Mouse (Mus musculus) urinary bladder, postnatal 10 days (tissue): ENCODE results near the gene Tmem40.

Experiments used
- DNase-seq: peaks from one replicate; pipeline ENCODE4 v3.0.0; 2022; ENCODE audit warnings: low spot score

Gene Tmem40

DNA sequence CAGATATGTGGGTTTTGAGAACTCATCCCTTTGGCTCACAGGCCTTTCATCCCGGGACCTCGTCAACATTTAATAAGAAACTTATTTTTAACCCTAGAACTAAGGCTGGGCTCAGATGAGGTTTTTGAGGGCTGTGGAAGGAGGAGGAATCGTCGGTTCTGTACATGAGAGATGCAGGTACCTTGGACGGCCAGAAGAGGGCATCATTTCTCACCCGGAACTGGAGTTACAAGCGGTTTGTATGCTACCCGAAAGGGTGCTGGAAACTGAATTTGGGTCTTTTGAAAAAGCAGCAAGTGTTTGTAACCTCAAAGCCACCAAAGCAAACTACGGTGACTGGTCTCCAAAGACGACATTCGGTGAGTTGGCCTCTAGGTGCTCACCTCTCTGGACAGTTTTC is 60.9 kb downstream of the Tmem40 start:
- DNase-seq = no peak

DNA sequence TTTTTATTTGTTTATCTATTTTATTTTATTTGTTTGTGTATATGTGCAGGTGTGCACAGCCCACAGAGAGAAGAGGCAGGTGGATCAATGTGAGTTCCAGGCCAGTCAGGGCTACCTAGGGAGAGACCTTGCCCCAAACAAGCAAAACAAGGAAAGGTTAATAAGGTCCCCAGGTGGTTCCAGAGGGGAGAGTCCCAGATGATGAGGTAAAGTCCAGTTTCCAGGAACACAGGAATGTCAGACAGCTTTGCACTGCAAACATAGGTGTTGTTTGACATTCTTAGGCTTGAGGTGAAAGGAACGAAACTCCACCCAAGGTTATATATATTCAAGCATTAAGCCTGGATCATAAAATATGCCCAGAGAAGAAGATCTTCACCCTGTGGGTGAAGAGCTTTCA is 61.4 kb downstream of the Tmem40 start:
- DNase-seq = no peak

DNA sequence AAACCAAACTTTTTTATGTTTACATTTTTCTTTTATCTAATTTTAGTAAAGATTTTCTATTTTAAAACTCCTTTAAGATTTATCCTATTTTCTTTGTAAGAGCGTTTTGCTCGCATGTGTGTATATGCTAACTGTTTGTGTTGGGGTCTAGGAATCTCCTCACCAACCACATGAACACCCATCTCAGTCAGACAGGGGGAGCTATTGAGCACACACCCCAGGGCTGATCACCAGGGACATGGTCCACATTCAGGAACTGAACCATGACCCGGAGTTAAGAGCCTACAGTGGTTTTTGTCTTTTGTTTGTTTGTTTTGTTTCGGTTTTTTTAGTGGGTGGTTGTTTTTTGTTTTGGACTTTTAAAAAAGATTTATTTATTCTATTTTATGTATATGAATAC is 63.5 kb downstream of the Tmem40 start:
- no peak for DNase-seq

DNA sequence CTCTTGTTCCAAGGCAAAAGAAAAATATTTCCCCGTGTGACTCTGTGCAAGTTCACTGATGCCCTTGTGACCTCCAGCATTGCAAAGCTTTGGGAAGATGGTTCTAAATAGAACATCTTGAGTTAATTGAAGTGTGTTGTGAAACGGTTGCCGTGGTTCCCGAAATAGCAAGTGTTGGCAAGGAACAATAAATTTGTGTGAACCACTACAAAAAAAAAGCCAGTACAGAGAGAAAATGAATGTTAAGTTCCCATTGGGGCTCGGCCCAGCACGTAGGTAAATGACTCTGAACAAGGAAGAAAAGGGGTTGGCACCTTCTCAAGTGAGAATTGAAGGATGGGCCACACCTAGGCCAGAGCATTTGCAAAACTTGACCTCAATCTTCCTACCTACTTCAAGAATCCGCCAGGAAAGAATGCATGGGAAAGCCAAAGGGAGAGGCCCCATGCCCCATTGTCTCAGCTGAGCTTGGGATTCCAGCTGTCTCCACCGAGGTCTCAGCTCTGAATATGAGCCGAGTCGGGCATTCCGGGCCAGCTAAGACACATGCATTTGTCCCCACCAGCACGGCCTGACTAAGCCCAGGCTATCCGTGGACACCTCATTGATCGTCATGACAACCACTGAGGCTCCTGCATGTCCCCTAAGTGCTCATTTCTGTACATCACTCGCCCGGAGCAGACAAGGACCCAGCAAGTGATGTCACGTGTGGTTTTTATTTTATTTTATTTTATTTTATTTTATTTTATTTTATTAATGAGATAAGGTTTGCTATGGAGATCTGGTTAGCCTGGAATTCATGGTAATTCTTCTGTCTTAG is 64.3 kb downstream of the Tmem40 start:
- no peak for DNase-seq

DNA sequence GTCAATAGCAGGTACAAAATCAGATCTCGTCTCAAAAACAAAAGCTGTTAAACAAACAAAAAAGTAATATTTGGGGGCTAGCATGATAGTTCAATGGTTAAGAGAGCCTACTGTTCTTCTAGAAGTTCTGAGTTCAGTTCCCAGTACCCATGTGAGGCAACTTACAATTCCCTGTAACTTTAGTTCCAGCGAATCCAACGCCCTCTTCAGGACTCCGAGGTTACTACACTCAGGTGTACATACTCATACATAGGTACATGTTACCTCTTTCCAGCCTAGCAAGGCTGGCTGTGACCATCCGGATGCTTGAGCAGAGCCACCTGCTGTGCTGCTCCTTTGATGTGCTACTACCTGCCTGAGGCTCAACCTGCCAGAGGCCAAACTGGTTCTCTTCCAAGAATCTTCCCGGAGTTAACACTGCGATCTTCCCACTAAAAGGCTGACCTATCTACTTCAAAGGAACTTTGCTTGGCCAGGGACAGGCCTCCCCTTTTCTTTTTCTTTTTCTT is 65.4 kb downstream of the Tmem40 start:
- DNase-seq = no peak

DNA sequence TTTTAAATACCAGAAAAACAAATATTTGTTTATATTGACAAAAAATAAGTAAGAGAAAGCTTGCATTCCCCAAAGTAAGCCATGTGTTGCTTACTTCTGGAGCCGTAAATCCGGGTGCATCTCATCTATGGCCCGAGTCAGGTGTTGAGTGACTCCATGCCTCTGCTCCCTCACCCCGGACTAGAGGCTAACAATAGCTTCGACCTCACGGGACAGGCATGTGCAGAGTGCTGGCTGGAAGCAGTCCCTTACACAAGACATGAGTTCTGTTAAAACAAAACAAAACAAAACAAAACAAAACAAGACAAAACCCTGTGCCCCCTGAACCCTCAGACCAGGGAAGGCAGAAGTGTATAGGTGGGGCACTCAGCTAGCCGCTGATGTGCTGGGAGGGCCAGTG is 67.1 kb downstream of the Tmem40 start:
- DNase-seq = no peak

DNA sequence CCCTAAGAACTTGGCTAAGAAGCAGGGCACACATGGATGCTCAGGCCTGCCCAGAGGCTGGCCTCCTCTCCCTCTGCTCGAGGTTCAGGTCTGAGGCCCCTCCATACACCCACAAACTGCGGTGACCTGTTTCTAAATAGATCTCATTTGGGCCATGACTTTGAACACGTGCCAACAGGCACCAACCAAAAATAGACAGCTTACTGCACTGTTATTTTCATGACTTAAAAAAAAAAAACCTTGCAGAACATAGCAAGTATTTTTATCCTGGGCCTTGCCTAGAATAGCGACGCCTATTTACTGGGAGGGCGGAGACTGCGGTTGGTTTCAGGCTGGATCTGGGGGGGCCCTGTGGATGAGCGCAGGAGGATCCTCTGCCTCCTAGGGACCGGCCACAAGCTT is 67.8 kb downstream of the Tmem40 start:
- no peak for DNase-seq

DNA sequence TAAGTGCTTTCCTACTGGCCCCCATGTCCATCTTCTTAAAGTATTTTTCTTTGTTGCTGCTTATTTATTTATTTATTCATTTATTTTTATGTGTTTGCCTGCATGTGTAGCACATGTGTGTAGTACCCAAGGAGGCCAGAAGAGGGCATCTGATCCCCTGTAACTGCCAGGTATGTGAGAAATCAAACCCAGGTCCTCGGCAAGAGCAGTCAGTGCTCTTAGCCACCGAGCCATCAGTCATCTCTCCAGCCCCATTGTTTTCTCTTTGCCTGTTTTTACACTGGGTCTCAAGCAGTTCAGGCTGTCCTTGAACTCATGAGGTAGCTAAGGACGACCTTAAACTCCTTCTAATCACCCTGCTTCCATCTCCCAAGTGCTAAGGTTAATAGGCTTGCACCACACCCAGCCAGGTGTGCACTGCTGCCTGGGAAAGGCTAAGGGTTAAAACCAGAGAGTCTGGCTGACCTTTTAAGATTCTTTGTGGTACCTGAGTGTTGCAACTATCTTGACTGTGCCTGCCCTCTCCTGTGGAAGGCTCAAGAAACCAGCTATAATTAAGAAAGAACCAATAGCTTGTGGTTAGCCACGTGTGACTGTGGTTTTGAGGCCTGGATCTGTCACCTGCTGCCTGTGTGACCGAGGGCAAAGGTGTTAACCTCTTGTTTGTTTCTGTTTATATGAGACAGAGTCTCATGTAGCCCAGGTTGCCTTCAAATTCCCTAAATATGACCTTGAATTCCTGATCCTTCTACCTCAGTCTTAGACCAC is 69.1 kb downstream of the Tmem40 start:
- no peak for DNase-seq

DNA sequence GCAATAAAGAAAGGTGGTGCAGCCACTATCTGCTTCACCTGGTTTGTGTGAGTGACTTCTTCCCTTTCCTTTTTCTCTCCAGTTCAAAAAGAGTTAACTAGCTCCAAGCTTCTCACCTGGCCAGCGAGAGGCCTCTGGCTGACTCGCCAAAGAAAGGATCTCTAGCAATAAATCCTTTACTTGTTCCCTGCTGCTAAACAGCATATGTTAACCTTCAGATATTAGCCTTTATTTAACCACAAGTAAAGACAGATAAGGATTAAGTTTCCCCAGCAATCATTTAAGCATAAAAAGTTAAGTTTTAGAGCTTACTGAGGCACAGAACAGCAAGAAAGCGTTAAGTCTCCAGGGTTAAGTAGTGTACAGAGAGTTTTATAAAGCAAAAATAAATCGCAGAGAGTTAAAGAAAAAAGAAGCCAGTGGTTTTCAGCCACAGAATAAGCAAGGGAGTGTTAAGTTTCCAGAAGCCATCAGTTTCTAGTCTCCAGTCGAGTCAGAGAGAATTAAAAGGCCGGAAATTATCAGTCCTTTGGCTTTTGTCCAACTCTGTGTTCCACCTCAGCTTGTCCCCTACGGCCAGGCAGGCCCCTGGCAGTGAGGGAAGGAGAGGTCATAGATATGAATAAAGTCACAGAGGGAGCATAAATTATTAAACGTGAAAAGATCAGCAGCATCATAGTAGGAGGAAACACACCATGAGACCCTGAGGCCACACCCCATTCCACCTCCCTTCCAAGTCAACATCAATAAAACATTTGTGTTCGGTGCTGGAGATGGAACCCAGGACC is 69.9 kb downstream of the Tmem40 start:
- DNase-seq = no peak

DNA sequence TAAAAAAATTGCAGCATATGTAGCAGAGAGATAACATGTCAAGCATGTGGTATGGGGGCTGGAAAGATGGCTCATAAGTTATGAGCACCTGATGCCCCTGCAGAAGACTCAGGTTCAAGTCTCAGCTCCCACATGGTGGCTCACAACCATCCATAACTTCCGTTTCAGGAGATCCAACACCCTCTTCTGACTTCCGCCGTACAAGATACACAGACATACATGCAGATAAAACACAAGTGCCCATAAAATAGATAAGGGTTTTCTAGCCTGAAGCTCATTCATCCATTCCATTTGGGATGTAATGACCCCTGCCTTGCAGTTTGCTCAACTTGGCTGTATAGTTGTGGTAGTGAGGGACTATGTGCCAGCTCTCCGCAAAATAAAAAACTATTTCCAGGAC is 72.1 kb downstream of the Tmem40 start:
- no peak for DNase-seq

DNA sequence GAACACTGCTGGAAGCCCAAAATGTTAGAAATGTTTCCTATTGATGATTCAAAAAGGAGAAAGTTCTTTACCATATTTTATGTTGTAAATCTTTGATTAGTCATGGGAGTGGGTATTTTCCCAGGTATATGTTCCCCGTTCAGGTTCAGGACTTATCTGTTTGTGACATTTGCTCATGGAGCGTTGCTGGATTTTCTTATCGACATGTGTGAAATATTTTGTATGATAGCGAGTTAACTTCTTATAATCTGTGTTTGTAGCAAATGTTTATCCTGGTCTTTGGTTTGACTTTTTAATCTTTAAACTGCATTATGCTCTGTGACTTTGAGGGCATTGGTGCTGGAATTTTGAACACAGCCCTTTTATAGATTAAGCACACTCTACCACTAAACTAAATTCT is 73.6 kb downstream of the Tmem40 start:
- DNase-seq = no peak

DNA sequence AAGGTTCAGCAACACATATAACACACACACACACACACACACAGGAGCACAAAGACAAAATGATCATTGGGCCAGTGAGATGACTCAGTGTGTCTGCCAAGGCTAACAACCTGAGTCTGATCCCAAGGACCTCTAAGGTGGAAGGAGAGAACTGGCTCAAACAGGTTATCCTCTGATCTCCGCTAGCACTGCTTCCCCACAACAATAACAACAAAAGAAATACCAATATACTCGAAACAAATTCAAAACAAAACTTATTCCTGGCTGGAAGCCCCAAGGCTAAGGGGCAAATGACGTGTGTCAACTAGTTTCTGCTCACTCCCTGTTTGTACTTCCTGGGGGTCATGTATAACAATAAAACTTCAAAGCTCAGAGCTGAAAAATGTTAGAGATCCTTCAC is 74.5 kb downstream of the Tmem40 start:
- DNase-seq = no peak

DNA sequence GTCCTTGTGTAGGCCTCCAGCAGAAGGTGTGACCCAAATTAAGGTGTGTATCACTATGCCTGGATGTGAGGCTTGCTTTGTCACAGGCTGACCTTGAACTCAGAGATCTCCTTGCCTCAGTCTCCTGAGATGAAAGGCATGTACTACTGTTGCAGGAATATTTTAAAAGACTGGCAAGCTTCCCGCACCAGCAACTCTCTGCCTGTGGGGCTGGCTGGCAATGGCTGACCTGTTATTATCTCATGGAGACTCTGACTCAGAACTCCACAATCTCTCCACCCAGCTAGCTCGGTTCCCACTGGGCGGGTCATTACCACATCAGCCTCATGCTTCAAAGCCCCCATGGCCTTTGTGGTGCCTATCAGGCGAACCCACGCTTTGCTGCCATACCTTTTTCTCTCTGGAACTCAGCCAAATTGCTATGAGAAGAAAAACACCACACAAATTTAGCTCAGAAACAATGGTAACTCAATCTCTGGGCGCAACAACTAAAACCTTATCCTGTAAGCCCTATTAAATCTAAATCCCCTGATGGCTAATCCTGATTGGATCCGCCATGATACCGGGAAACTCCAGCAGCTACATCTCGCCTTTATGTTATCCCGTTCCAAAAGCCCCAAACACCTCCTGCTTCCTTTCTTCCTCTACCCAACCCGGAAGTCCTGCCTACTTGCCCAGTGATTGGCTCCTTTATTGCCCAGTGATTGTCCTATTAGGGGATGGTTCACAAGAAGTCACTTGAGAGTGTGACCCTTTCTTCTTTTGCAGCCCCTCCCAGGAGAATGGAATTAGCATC is 77.2 kb downstream of the Tmem40 start:
- DNase-seq = no peak

DNA sequence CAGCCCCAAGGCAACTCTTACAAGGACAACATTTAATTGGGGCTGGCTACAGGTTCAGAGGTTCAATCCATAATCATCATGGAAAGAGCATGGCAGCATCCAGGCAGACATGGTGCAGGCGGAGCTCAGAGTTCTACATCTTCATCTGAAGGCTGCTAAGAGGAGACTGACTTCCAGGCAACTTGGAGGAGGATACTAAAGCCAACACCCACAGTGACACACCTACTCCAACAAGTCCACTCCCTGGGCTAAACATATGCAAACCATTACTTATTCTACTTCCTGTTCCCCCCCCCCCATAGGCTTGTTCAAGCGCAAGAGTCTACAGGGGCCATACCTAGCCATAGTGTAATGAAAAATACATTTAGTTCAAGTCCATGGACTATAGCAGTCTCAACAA is 77.9 kb downstream of the Tmem40 start:
- no peak for DNase-seq

DNA sequence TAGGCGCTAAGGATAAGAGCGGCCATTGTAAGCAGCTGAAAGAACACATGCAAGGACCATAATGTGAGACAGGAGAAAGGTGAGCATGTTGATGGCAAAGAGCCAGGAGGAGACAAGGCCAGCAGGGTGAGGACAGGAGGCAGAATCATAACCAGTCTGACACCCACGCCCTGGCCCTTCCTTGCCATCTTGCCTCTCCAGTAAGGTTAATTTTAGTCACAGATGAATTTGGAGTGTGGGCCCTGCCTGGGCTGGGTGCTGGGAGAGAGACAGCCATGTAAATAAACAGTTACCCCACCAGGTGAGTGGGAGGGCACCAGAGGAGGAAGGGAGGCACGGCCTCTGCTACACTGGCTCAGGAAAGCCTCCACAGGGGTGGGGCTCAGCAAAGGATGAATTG is 81.1 kb downstream of the Tmem40 start:
- DNase-seq = no peak
